Mouse (Mus musculus) heart, adult 18-20 months (tissue): ENCODE results near the gene Syp. TPM values are rescaled to one million over a fixed set of nuclear protein-coding genes. Genes with fewer than 3 reads are reported as not detected.
A peak's percentile ranks its signal among the peaks of the same experiment; 100 is the strongest.

Experiments
- DNase-seq, 2 experiments: peaks; one replicate each; pipeline ENCODE4 v3.0.0; 2021 to 2022; ENCODE audit warnings: mixed read lengths in 1 of 2
- total RNA-seq, 2 experiments: library from RNA; stranded (reverse); gene quantifications; 2 replicates each; pipeline ENCODE4 v1.2.3; 2021

The Syp gene
- total RNA-seq, 2 experiments from 2014 or later: 2.2 to 4.1 TPM

GRCm38 (mm10) chrX:7662936-7663335 lies 24.7 kb downstream of the Syp start:
- no peak for DNase-seq

- peak; percentile 55 to 72 for DNase-seq
Observed at GRCm38 (mm10) chrX:7664791-7665190, 26.5 kb downstream of the Syp start.

GRCm38 (mm10) chrX:7665739-7666502 lies 27.6 kb downstream of the Syp start:
- DNase-seq: no peak

DNA sequence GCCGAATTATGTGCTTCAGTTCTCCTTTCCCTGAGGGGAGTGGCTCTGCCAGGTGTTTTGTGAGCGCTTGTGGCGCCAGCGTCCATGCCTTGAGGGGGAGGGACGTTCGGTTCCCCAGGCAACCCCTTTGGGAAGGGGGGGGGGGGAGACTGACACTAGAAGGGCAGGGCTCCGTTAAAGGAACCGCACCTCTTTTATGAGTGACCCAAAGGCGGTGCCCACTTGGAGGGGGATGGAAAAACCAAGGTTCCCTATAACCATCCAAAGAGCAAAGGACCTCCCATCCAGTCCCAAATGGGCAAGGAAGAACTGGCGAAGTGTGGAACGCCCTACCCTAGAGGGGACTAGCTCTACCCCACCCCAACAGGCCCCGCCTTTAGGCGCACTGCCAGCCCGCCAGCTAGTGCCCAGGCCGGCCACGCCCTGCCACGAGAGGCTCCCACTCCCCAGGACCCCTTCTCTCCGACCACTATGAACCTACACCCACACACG lies 32.2 kb downstream of the Syp start:
- peak; percentile 79 to 83 for DNase-seq

GRCm38 (mm10) chrX:7670921-7671623 lies 32.8 kb downstream of the Syp start, which contains the start of gene Plp2:
Gene Plp2, minus strand, starts transcription at chrX:7671390.
- DNase-seq: peak; percentile 51

- no peak for DNase-seq
Observed at GRCm38 (mm10) chrX:7672739-7673138, 34.5 kb downstream of the Syp start.

DNA sequence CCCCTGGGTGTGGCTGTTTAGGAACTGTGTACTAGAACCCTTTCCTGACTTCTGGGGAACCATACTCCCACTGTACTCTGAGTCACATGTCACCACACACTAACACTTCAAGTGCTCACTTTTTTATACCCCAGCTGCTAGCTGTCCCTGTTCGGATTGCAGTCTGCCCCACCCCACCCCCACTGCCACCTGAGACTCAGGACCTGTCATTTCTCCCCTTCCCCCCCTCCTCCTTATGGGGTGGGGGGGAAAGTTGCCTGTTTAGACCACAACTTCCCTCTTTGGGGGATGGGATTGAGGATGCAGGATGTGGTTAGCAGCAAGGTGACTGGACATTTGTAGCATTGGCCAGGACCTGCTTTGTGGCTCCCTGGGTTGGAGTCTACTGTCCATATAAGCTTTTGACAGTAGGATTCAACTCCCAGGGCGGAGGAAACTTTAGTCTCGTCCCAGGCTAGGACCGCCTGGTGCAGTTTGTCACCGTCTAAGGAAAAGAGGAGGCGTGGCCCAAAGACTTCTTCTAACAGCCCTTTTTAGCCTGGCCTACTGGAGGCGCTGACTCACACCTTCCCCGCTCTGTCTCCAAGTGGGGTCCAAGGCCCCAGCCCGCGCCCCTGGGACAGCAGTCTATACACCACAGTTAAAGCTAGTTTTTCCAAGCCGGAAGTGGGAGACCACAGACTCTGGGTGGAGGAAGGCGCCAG lies 35.5 kb downstream of the Syp start:
- DNase-seq: no peak

GRCm38 (mm10) chrX:7674284-7675000 lies 36.2 kb downstream of the Syp start:
- no peak for DNase-seq

DNA sequence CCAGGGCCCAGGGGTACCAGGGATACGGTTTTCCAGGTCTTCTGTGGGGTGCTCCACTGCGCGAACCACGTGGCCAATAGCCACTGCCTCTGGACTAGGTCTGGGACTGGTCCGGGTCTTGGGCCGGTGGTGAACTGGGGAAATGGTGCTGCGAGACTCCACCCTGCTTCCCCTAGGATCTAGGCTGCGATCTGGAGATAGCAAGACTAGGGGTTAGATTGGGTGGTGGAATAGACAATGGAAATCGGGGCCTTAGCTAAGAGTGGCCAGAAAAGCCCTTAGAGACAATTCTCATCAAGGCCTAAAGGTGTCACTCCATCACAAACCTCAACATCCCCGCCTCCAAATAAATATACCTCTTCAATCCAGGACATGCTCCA lies 36.7 kb downstream of the Syp start:
- no peak for DNase-seq

- no peak for DNase-seq
Observed at GRCm38 (mm10) chrX:7678986-7679385, 40.7 kb downstream of the Syp start.

- peak; percentile 89 to 94 for DNase-seq
Observed at GRCm38 (mm10) chrX:7679405-7680056, 41.3 kb downstream of the Syp start.

GRCm38 (mm10) chrX:7680057-7680412 lies 41.8 kb downstream of the Syp start:
- no peak for DNase-seq

GRCm38 (mm10) chrX:7680864-7681263 lies 42.6 kb downstream of the Syp start, which contains the start of gene Magix:
Gene Magix, minus strand, starts transcription at chrX:7681251.
- peak in 1 of 2 experiments; percentile 58 for DNase-seq

- no peak for DNase-seq
Observed at GRCm38 (mm10) chrX:7688321-7688720, 50.0 kb downstream of the Syp start.

GRCm38 (mm10) chrX:7690486-7690885 lies 52.2 kb downstream of the Syp start:
- DNase-seq: no peak

GRCm38 (mm10) chrX:7692862-7693261 lies 54.6 kb downstream of the Syp start:
- DNase-seq: peak; percentile 37 to 53

GRCm38 (mm10) chrX:7696520-7696919 lies 58.2 kb downstream of the Syp start:
- no peak for DNase-seq

- DNase-seq: peak; percentile 87 to 93
Observed at GRCm38 (mm10) chrX:7696954-7697381, 58.7 kb downstream of the Syp start, which contains the start of gene Gpkow. Gene Gpkow, plus strand, starts transcription at chrX:7697131.
